Mouse (Mus musculus) ES-E14 (cell line): Measurements from ENCODE around the gene Nagpa.

Source experiments
- CHD2 ChIP-seq: IDR thresholded peaks from 2 replicates; pipeline ENCODE4 v1.6.1; 2014; ENCODE audit warnings: mild to moderate bottlenecking, low read depth, low read length, inconsistent platforms
- HCFC1 ChIP-seq: IDR thresholded peaks from 2 replicates; pipeline ENCODE4 v1.6.1; 2012; ENCODE audit warnings: low read length, inconsistent platforms, borderline replicate concordance; ENCODE audit not compliant: insufficient read depth
- ZC3H11A ChIP-seq: IDR thresholded peaks from 2 replicates; pipeline ENCODE4 v1.6.1; 2012; ENCODE audit warnings: low read depth, mild to moderate bottlenecking, inconsistent platforms, low read length, borderline replicate concordance

- TF ChIP-seq HCFC1 (no peak), CHD2 (no peak), ZC3H11A (no peak)
These were observed 46.7 kb downstream of the Nagpa start for GRCm38 (mm10) chr16:5157113-5157512.
